Mouse (Mus musculus) olfactory bulb, adult 2 months (tissue): ENCODE results near the gene Cabcoco1.

Experiments
- CTCF ChIP-seq: fragments of 200-500 bp; IDR thresholded peaks from 2 replicates; pipeline ENCODE4 v1.5.1; 2012; ENCODE audit warnings: low read depth, mild to moderate bottlenecking, low read length, moderate library complexity; ENCODE audit not compliant: insufficient read depth
- POLR2A ChIP-seq: fragments of 200-500 bp; IDR thresholded peaks from 2 replicates; pipeline ENCODE4 v1.6.1; 2012; ENCODE audit warnings: mild to moderate bottlenecking, low read depth, low read length, moderate library complexity; ENCODE audit not compliant: insufficient read depth

GRCm38 (mm10) chr10:68587416-68588040, 45.8 kb upstream of the Cabcoco1 start:
- no peak for TF ChIP-seq CTCF
- TF ChIP-seq POLR2A, result no peak
